Mouse (Mus musculus) liver, embryonic 14.5 days (tissue): ENCODE data around the gene Gli2. TPM values are rescaled to one million over a fixed set of nuclear protein-coding genes. Genes with fewer than 3 reads are reported as not detected.

Experiments
- ATAC-seq: fragments of 200-750 bp; cut with Nextera tagmentation; 2 replicates; pipeline ENCODE4 v1.8.0; 2017; ENCODE audit warnings: moderate number of reproducible peaks, mild to moderate bottlenecking, moderate library complexity; ENCODE audit not compliant: insufficient read depth
- DNase-seq, 3 experiments: peaks; one replicate each; pipeline ENCODE4 v3.0.0-alpha.2; 2012 to 2013; ENCODE audit warnings: low read depth in 3 of 3, low spot score in 3 of 3
- H3K27ac ChIP-seq: fragments of 300-500 bp; sonication (generic); 2 replicates; pipeline ENCODE4 v1.5.1; 2014; ENCODE audit warnings: moderate library complexity, mild to moderate bottlenecking, control low read depth, inconsistent platforms
- H3K27me3 ChIP-seq: fragments of 300-500 bp; sonication (generic); 2 replicates; pipeline ENCODE4 v1.6.1; 2014; ENCODE audit warnings: mild to moderate bottlenecking, low read length, moderate library complexity; ENCODE audit not compliant: control insufficient read depth, insufficient read depth
- H3K36me3 ChIP-seq: fragments of 300-500 bp; sonication (generic); replicated peaks from 2 replicates; pipeline ENCODE4 v1.6.1; 2014; ENCODE audit warnings: low read depth; ENCODE audit not compliant: control insufficient read depth, insufficient read depth
- H3K4me1 ChIP-seq, 2 experiments: fragments of 200-500 bp in 1 of 2; fragments of 300-500 bp in 1 of 2; sonication (generic) in 1 of 2; replicated peaks; 2 replicates each; pipeline ENCODE4 v1.6.1; 2012 to 2014; ENCODE audit warnings: antibody characterized with exemption in 1 of 2, inconsistent platforms in 1 of 2, low read length in 1 of 2; ENCODE audit not compliant: control insufficient read depth in 2 of 2, insufficient read depth in 2 of 2
- H3K4me2 ChIP-seq: fragments of 300-500 bp; sonication (generic); 2 replicates; pipeline ENCODE4 v1.6.1; 2014; ENCODE audit warnings: low read depth, mild to moderate bottlenecking, control low read depth, moderate library complexity
- H3K4me3 ChIP-seq, 2 experiments: fragments of 200-500 bp in 1 of 2; fragments of 300-500 bp in 1 of 2; sonication (generic) in 1 of 2; 2 replicates each; pipeline ENCODE4 v1.5.1; 2012 to 2014; ENCODE audit warnings: low read depth in 2 of 2, low read length in 2 of 2, mild to moderate bottlenecking in 2 of 2, control low read depth in 1 of 2, inconsistent platforms in 1 of 2, moderate library complexity in 1 of 2; ENCODE audit not compliant: insufficient read depth in 1 of 2
- H3K9ac ChIP-seq: fragments of 300-500 bp; sonication (generic); replicated peaks from 2 replicates; pipeline ENCODE4 v1.6.1; 2014; ENCODE audit warnings: mild to moderate bottlenecking, control low read depth, moderate library complexity
- H3K9me3 ChIP-seq: fragments of 300-500 bp; sonication (generic); 2 replicates; pipeline ENCODE4 v1.6.1; 2016; ENCODE audit warnings: low read length, mixed read lengths; ENCODE audit not compliant: control insufficient read depth
- CTCF ChIP-seq: IDR thresholded peaks from 2 replicates; pipeline ENCODE4 v1.5.1; 2016; ENCODE audit warnings: antibody characterized with exemption, low read depth, control low read depth
- EP300 ChIP-seq: IDR thresholded peaks from 2 replicates; pipeline ENCODE4 v1.6.1; 2016; ENCODE audit warnings: antibody characterized with exemption, low read depth
- WGBS: fragments of 180-500 bp; shearing (Covaris S2); extraction: QIAGEN DNeasy Blood & Tissue Kit; methylation state at CpG from one replicate; pipeline ENCODE4 v1.1.7; 2014; ENCODE audit not compliant: insufficient replicate concordance; 5-methylcytosine and 5-hydroxymethylcytosine counted together
- polyA plus RNA-seq, 2 experiments: library from polyadenylated mRNA; depleted of rRNA in 1 of 2; stranded (reverse) in 1 of 2; unstranded in 1 of 2; fragments of >200 nt; fragmentation: Nextera tagmentation in 1 of 2; extraction: Ambion mirVana in 1 of 2; gene quantifications; 2 replicates each; pipeline versions ENCODE4 v1.2.1 to v1.2.3; 2012 to 2014

Gene Gli2
- polyA plus RNA-seq, 2 experiments, result 0.04 to 0.26 TPM

DNA sequence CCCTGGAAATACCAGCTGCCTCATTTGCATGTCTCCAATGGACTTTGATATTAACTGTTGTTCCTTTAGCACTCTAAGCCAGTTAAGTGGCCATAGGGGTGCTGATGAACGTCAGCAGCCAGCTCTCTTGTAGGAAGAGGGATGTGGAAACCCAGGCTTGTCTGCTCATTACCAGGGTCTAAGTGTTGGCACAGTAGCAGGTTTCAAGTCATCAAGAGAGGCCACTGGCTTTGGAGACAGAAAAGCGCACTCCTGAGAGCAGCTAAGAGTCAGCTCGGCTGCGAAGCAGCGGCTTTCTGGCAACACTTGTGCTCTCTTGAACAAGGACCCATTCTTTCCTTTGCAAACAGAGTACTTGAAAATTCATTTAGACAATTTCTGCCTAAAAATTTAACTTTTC, 148.1 kb downstream of the Gli2 start:
- Histone ChIP-seq H3K4me2 (no peak overlapping the region), H3K27me3 (no peaks in the 10 kb centered on the region), H3K4me3 (no peak overlapping the region), H3K9me3 (no peaks in the 10 kb centered on the region), H3K36me3 (no peaks in the 10 kb centered on the region), H3K27ac (no peak overlapping the region), H3K4me1 (no peaks in the 10 kb centered on the region), H3K9ac (no peak overlapping the region)
- 68% methylated on average over 5 of the region's 5 CpGs for WGBS
- ATAC-seq, result no peak
- TF ChIP-seq CTCF, result no peak
- no peak for TF ChIP-seq EP300
- DNase-seq, result no peak

DNA sequence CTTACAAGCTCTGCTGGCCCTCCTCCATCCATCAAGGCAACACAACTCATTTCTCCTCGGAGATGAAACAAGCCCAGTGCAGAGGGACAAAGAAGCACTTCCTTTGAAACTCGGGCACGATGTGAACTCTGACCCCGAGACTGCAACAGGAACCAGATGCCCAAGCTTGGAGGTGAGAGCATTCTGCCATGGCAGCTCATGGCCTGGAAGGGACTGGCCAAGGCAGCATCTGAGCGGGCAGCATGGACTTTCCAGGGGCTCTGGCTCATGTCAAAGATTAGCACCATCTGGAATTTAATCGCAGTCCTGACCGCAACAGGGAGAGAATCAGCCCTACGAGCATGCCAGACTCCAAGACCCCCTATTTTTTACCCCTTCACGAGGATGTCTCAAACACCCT, 148.5 kb downstream of the Gli2 start:
- no peaks in the 10 kb centered on the region for H3K27me3 ChIP-seq
- no peak for ATAC-seq
- WGBS, result 49% methylated on average over 9 of the region's 9 CpGs
- H3K4me2 ChIP-seq, result no peak overlapping the region
- H3K9ac ChIP-seq, result no peak overlapping the region
- no peaks in the 10 kb centered on the region for H3K36me3 ChIP-seq
- H3K27ac ChIP-seq, result no peak overlapping the region
- H3K4me3 ChIP-seq, result no peak overlapping the region
- no peaks in the 10 kb centered on the region for H3K4me1 ChIP-seq
- TF ChIP-seq EP300 (no peak), CTCF (no peak)
- no peak for DNase-seq
- no peaks in the 10 kb centered on the region for H3K9me3 ChIP-seq

- H3K36me3 ChIP-seq, result no peaks in the 10 kb centered on the region
- 51% methylated on average over 3 of the region's 3 CpGs for WGBS
- TF ChIP-seq EP300 (no peak), CTCF (no peak)
- H3K27me3 ChIP-seq, result no peaks in the 10 kb centered on the region
- H3K9ac ChIP-seq, result no peak overlapping the region
- H3K9me3 ChIP-seq, result no peaks in the 10 kb centered on the region
- no peaks in the 10 kb centered on the region for H3K4me1 ChIP-seq
- H3K4me2 ChIP-seq, result no peak overlapping the region
- DNase-seq, result no peak
- H3K4me3 ChIP-seq, result no peak overlapping the region
- no peak overlapping the region for H3K27ac ChIP-seq
- no peak for ATAC-seq
Measured at GRCm38 (mm10) chr1:118904431-118904830, 149.0 kb downstream of the Gli2 start.

DNA sequence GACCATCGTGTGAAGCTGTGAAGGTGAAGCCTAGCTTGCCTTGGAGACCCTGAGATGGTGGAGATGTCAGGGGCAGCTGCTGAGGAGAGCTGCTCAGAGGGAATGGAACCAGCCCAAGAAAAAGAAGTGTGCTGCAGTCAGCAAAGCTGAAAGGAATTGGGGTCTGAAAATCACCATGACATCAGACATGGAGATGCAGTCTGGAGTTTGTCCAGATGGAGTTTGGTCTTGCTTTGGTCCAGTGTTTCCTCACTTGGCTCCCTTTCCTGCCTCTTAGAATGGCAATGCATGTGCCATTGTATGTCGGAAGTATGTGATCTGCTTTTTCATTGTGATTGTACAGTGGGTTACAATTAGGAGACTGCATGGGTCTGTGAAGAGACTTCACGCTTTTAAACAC, 149.7 kb downstream of the Gli2 start:
- no peak for ATAC-seq
- TF ChIP-seq CTCF (no peak), EP300 (no peak)
- 65% methylated on average over 3 of the region's 3 CpGs for WGBS

DNA sequence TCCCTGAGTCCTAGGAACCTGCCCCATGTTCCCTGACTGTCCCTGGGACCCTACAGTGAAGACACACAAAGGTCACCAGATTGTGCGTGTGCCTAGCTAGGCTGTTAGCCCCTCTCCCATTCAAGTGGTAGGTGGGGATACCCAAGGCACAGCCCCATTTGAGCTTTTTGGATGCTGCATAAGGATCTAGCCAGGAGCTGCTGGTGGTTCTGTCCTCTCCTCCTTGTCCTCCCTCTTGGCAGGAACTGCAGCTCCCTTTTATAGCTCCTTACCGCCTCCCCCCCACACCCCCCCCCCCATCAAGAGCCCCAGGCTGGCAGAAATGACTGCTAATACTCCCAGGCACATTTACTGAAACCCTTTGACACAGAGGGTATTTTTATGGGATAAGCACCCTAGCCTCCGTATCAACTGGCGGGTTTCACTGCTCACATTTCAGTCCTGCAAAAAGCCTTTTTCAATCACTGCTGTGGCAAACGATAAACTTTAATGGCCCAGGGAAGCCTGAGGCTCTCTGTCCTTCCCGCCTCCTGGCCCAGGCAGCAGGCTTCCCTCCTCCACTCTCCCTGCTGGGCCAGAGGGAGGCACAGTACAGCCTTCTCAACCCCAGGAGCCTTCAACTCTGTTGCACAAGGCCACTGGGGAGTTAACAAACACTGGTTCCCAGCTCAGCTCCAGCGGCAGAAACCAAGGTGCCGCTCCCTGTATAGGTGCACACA, 151.4 kb downstream of the Gli2 start:
- H3K4me3 ChIP-seq, result no peak overlapping the region
- H3K36me3 ChIP-seq, result no peaks in the 10 kb centered on the region
- no peak overlapping the region for H3K4me2 ChIP-seq
- H3K9ac ChIP-seq, result no peak overlapping the region
- no peak for TF ChIP-seq EP300
- TF ChIP-seq CTCF, result no peak
- no peak for ATAC-seq
- H3K27me3 ChIP-seq, result no peaks in the 10 kb centered on the region
- no peak for DNase-seq
- WGBS, result 55% methylated on average over 7 of the region's 8 CpGs
- no peak overlapping the region for H3K27ac ChIP-seq
- no peaks in the 10 kb centered on the region for H3K4me1 ChIP-seq
- no peaks in the 10 kb centered on the region for H3K9me3 ChIP-seq

More for the DNA sequence above, 149.7 kb downstream of the Gli2 start:
- Histone ChIP-seq H3K9ac (no peak overlapping the region), H3K9me3 (no peaks in the 10 kb centered on the region), H3K36me3 (no peaks in the 10 kb centered on the region), H3K27me3 (no peaks in the 10 kb centered on the region), H3K4me2 (no peak overlapping the region), H3K27ac (no peak overlapping the region), H3K4me3 (no peak overlapping the region), H3K4me1 (no peaks in the 10 kb centered on the region)
- no peak for DNase-seq
